Mouse (Mus musculus) stomach, embryonic 14.5 days (tissue): ENCODE measurements around the gene Tm6sf1. TPM values are rescaled to one million over a fixed set of nuclear protein-coding genes. Genes with fewer than 3 reads are reported as not detected.

ENCODE experiments used
- ATAC-seq: fragments of 200-750 bp; cut with Nextera tagmentation; 2 replicates; pipeline ENCODE4 v1.8.0; 2017; ENCODE audit warnings: low read depth, moderate TSS enrichment; ENCODE audit not compliant: insufficient number of reproducible peaks, insufficient read depth, low FRiP score
- H3K27ac ChIP-seq: fragments of 300-500 bp; sonication (generic); 2 replicates; pipeline ENCODE4 v1.5.1; 2014; ENCODE audit warnings: mild to moderate bottlenecking, low read length, moderate library complexity, mixed read lengths
- H3K27me3 ChIP-seq: fragments of 300-500 bp; sonication (generic); 2 replicates; pipeline ENCODE4 v1.6.1; 2014; ENCODE audit warnings: low read length, control low read depth, mixed read lengths; ENCODE audit not compliant: control insufficient read depth, insufficient read depth
- H3K36me3 ChIP-seq: fragments of 300-500 bp; sonication (generic); 2 replicates; pipeline ENCODE4 v1.6.1; 2014; ENCODE audit warnings: mild to moderate bottlenecking, control low read depth, low read length, moderate library complexity, mixed read lengths; ENCODE audit not compliant: control insufficient read depth, insufficient read depth
- H3K4me1 ChIP-seq: fragments of 300-500 bp; sonication (generic); 2 replicates; pipeline ENCODE4 v1.6.1; 2014; ENCODE audit warnings: low read length, control low read depth, mixed read lengths; ENCODE audit not compliant: control insufficient read depth, insufficient read depth
- H3K4me2 ChIP-seq: fragments of 300-500 bp; sonication (generic); replicated peaks from 2 replicates; pipeline ENCODE4 v1.6.1; 2014; ENCODE audit warnings: low read depth, low read length, control low read depth
- H3K4me3 ChIP-seq: fragments of 300-500 bp; sonication (generic); 2 replicates; pipeline ENCODE4 v1.5.1; 2014; ENCODE audit warnings: low read depth, low read length, control low read depth
- H3K9ac ChIP-seq: fragments of 300-500 bp; sonication (generic); replicated peaks from 2 replicates; pipeline ENCODE4 v1.6.1; 2014; ENCODE audit warnings: low read depth, mild to moderate bottlenecking, control low read depth, low read length, moderate library complexity, mixed read lengths
- H3K9me3 ChIP-seq: fragments of 300-500 bp; sonication (generic); 2 replicates; pipeline ENCODE4 v1.6.1; 2016; ENCODE audit warnings: low read depth, low read length, control low read depth; ENCODE audit not compliant: control insufficient read depth
- WGBS: fragments of 180-500 bp; shearing (Covaris S2); extraction: QIAGEN DNeasy Blood & Tissue Kit; methylation state at CpG from one replicate; pipeline ENCODE4 v1.1.7; 2014; 5-methylcytosine and 5-hydroxymethylcytosine counted together
- polyA plus RNA-seq: library from polyadenylated mRNA; unstranded; fragments of >200 nt; fragmentation: Nextera tagmentation; extraction: Ambion mirVana; gene quantifications from 2 replicates; pipeline ENCODE4 v1.2.1, GENCODE M21; 2014

The Tm6sf1 gene
- polyA plus RNA-seq, result 8.7 and 12.5 TPM in 2 replicates

DNA sequence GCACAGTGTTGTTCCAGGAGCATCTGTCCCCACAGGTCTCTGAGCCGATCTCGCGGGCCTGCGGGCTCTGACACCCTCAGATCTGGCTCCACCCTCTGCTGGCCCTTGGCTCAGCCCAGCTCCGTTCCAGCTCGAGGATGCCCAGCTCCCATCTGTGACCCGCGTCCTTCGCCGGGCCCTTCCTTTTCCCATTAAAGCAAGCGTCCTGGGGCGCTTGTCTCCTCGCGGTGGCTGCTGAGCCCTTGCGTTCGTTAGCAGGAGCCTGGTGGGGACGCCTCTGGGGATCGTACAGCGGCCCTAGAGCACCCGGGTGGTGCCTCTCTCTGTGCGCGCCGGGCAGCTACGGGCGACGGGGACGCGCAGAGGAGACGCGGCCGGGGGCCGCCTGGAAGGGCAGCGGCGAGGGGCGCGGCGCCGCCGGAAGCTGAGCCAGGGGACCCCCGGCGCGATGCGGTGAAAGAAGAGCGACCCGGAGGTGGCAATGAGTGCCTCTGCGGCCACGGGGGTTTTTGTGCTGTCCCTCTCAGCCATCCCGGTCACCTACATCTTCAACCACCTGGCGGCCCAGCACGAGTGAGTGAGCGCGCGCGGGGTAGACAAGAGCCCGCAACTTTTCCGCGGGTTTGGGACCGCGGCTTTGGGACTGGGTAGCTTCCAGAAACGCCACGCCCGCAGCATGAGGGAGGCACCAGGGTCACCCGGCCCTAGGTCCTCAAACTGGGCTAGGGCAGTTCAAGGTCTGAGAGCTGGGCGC is at the start of gene Tm6sf1:
Tm6sf1 (plus strand) TSS at position 34 of the 754 bp plus-strand sequence.
- Histone ChIP-seq H3K4me3 (peak within 1 kb of the TSS; percentile 57), H3K4me1 (0 out of 2 replicates have a peak, but pooled peaks cover 3% of the 10 kb centered on the region), H3K27ac (no peak within 1 kb of the TSS; the same call in 1 of the 2 replicates), H3K27me3 (0 out of 2 replicates have a peak, but pooled peaks cover 10% of the 10 kb centered on the region), H3K36me3 (no peaks in the 10 kb centered on the region), H3K9ac (0 out of 2 replicates have a peak within 1 kb of the TSS, but pooled peaks have one; percentile 18), H3K9me3 (no peaks in the 10 kb centered on the region), H3K4me2 (peak within 1 kb of the TSS; percentile 100)
- 1% methylated on average over 64 of the region's 64 CpGs for WGBS
- peak; percentile 29; the same call in 1 of the 2 replicates for ATAC-seq

DNA sequence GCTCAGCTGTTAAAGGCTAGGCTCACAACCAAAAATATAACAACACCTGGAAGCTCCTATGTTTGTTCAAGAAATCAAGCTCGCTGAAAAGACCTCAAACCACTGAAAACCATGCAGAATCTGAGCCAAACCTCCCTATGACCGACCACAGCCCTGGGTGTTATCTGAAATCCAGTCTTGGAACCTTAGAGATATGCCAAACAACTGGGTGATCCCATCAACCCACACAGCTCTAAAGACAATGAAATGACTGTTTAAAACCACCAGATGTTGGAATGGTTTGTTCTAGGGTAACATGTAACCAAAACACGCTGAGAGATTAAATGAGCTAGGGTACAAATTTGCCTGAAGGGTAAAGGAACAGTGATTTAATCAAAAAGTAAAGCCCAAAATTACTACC is 33.9 kb upstream of the Tm6sf1 start:
- no peak overlapping the region for H3K4me3 ChIP-seq
- WGBS, result 59% methylated on average over 3 of the region's 3 CpGs

GRCm38 (mm10) chr7:81825381-81825780 is 33.4 kb upstream of the Tm6sf1 start:
- Histone ChIP-seq H3K4me3 (no peak overlapping the region), H3K9ac (no peak overlapping the region), H3K27ac (no peak overlapping the region), H3K9me3 (no peaks in the 10 kb centered on the region), H3K4me1 (peaks cover 22% of the 10 kb centered on the region), H3K4me2 (peak overlapping the region; percentile 8), H3K36me3 (no peaks in the 10 kb centered on the region), H3K27me3 (no peaks in the 10 kb centered on the region)
- WGBS, result 25% methylated on average over 3 of the region's 3 CpGs
- ATAC-seq, result no peak

More for the DNA sequence above, 33.9 kb upstream of the Tm6sf1 start:
- Histone ChIP-seq H3K4me1 (peaks cover 22% of the 10 kb centered on the region), H3K27me3 (no peaks in the 10 kb centered on the region), H3K9me3 (no peaks in the 10 kb centered on the region), H3K36me3 (no peaks in the 10 kb centered on the region), H3K27ac (no peak overlapping the region), H3K9ac (no peak overlapping the region), H3K4me2 (peak overlapping the region; percentile 8; the same call in 1 of the 2 replicates)
- no peak for ATAC-seq

DNA sequence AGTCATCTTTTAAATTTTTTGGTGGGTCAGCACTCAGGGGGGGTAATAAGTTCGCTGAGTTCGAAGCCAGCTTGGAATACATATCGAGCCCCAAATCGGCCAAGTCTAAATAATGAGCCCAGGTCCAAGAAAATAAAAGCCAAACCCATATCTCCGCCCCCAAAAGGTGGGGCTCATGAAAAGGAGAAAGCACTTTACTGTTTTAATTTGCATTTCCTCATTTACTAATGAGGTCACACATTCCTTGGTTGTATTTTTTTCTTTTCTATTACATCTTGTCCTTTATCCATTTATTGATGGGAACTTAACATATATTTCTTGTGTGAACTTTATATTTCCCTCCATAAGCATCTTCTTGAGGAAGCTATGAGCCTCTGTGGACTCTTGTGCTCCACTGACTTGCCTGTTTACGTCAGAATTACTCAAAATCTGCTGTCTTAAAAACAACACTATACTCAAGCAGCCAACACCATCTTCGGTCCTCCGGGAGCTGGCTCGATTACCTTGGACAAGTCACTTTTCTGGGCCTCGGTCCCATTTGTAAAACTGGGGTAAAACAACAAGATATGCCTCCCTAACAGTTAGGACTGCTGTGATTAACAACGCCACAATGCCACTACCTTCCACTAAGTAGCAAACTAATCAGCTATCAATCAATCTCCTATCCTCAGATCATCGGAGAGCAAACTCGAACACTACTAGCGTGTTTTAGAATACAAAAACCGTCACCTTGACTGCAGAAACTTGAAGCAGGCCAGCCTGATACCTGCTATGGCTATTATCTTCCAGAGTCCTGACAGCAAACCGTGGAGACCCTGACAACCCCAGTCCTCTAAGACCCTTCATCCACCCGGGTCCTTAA is 30.8 kb upstream of the Tm6sf1 start:
- Histone ChIP-seq H3K4me3 (peak overlapping the region; percentile 81), H3K36me3 (no peaks in the 10 kb centered on the region), H3K4me2 (peak overlapping the region; percentile 52), H3K9ac (peak overlapping the region; percentile 76), H3K4me1 (peaks cover 22% of the 10 kb centered on the region), H3K27me3 (no peaks in the 10 kb centered on the region), H3K27ac (no peak overlapping the region; the same call in 1 of the 2 replicates), H3K9me3 (no peaks in the 10 kb centered on the region)
- 28% methylated on average over 17 of the region's 17 CpGs for WGBS
- ATAC-seq, result no peak

GRCm38 (mm10) chr7:81828681-81829378 is 30.0 kb upstream of the Tm6sf1 start:
- H3K4me2 ChIP-seq, result peak overlapping the region; percentile 52
- no peaks in the 10 kb centered on the region for H3K9me3 ChIP-seq
- WGBS, result under 1% methylated on average over 78 of the region's 91 CpGs
- no peaks in the 10 kb centered on the region for H3K36me3 ChIP-seq
- peak overlapping the region; percentile 81 for H3K4me3 ChIP-seq
- H3K27me3 ChIP-seq, result no peaks in the 10 kb centered on the region
- peaks cover 22% of the 10 kb centered on the region for H3K4me1 ChIP-seq
- H3K9ac ChIP-seq, result peak overlapping the region; percentile 76
- peak overlapping the region; percentile 91 for H3K27ac ChIP-seq
- ATAC-seq, result peak; percentile 70

DNA sequence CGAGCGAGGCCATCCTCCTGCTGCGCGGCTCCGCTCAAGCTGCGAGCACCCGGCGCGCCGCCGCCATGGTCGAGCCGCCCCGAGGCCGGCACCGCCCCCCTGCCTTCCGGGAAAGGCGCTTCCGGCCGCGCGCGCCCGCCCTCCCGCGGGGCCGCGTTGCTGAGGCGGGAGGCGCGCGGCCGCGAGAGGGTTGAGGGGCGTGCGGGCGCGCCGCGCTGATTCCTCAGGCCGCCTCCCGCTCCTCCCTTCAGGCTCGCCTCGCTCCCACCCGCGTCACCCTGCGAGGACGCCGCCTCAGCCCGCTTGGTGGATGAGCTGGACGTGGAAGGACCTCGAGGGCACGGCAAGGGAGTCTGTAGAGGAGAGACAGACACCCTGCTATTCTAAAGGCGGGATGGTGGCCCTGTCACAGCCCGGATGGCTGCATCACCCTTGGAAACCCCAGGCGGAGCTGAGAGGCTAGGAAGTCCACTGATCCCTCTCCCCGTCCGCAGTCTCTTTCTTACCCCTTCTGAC is 29.4 kb upstream of the Tm6sf1 start, which contains the start of gene Btbd1:
Btbd1 (minus strand) TSS at position 53 of the 516 bp plus-strand sequence.
- H3K36me3 ChIP-seq, result no peaks in the 10 kb centered on the region
- H3K4me3 ChIP-seq, result peak within 1 kb of the TSS; percentile 81
- peaks cover 22% of the 10 kb centered on the region for H3K4me1 ChIP-seq
- no peaks in the 10 kb centered on the region for H3K27me3 ChIP-seq
- H3K9me3 ChIP-seq, result no peaks in the 10 kb centered on the region
- under 1% methylated on average over 56 of the region's 58 CpGs for WGBS
- peak within 1 kb of the TSS; percentile 52 for H3K4me2 ChIP-seq
- peak; percentile 90 for ATAC-seq
- H3K27ac ChIP-seq, result peak within 1 kb of the TSS; percentile 91
- H3K9ac ChIP-seq, result peak within 1 kb of the TSS; percentile 76

- H3K4me2 ChIP-seq, result no peak overlapping the region
- no peak for ATAC-seq
Measured at GRCm38 (mm10) chr7:81834847-81835246, 24.0 kb upstream of the Tm6sf1 start.

More at GRCm38 (mm10) chr7:81834847-81835246, 24.0 kb upstream of the Tm6sf1 start:
- Histone ChIP-seq H3K9ac (no peak overlapping the region), H3K4me3 (no peak overlapping the region), H3K4me1 (no peaks in the 10 kb centered on the region), H3K27ac (no peak overlapping the region), H3K27me3 (no peaks in the 10 kb centered on the region), H3K9me3 (no peaks in the 10 kb centered on the region), H3K36me3 (no peaks in the 10 kb centered on the region)
